Comparison of ENCODE assay signal across 10 mouse cellular contexts in the genomic region with DNA sequence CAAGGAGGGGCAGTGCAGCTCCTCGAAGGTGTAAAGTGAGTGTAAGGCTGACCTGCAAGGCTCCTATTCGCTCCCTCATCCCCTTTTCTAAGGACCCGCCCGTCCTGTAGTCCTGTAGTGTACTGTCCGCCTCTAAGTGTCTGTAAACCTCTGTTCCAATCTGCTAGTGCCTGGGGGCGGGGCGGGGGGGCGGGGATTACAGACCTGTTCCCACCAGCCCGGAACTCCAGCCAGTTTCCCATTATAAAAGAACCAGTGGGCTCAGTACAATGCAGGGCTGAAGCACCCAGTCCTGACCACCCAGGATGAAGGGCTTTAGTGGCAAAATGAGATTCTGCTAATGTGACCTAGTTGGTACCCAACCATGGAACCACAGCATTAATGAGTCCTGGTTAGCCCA. TPM values are rescaled to one million over a fixed set of nuclear protein-coding genes. Genes with fewer than 3 reads are reported as not detected.
DNase-seq lines count a peak whose midpoint lies in the region; ATAC-seq and TF ChIP-seq lines count a peak whose summit lies in the region.
"Had no signal": no experiment of that assay in that cellular context is flagged by ENCODE, and none has a peak within 500 bp of the region (broad histone marks: within the 10 kb centered on the region; RNA-seq: fewer than 3 reads in every experiment).

No protein-coding gene starts in this region.

- TF ChIP-seq CTCF in kidney, adult 2 months (conservative IDR thresholded peaks at IDR 0.05; ENCODE audit: insufficient read depth, insufficient read length, low read depth, low read length), result no peak
- TF ChIP-seq CTCF in cortical plate, adult 2 months (IDR thresholded peaks at IDR 0.05; ENCODE audit: extremely low read depth, insufficient read depth, low read length), result no peak

- DNase-seq in kidney, adult 2 months, result peak; percentile 27
- DNase-seq in kidney, adult 9 months, result no peak
- no peak for DNase-seq in hindbrain, embryonic 14.5 days (ENCODE audit: low spot score)
- DNase-seq in gastrocnemius, postnatal 25 days, result no peak
- no peak for DNase-seq in ovary, postnatal 14 days (ENCODE audit: low spot score)
- no peak for DNase-seq in layer of hippocampus, postnatal 36 days

- no peak overlapping the region for H3K4me2 ChIP-seq in hindbrain, embryonic 14.5 days (replicated peaks)
- no peak overlapping the region for H3K4me2 ChIP-seq in midbrain, embryonic 15.5 days

- ATAC-seq in hindbrain, embryonic 14.5 days (ENCODE audit: low FRiP score), result peak; percentile 55; the same call in 1 of the 2 replicates
- ATAC-seq in midbrain, embryonic 15.5 days (replicated peaks), result peak; percentile 33; the same call in 1 of the 2 replicates

- WGBS in kidney, adult 2 months, result 19% methylated on average over 9 of the region's 9 CpGs
- 33% methylated on average over 9 of the region's 9 CpGs for WGBS in hindbrain, embryonic 14.5 days
- 29% methylated on average over 9 of the region's 9 CpGs for WGBS in midbrain, embryonic 15.5 days

- no peaks in the 10 kb centered on the region; the same call in 1 of the 2 replicates for H3K36me3 ChIP-seq in kidney, adult 2 months (ENCODE audit: control insufficient read depth, insufficient read depth, low read length)
- peaks cover 6% of the 10 kb centered on the region for H3K36me3 ChIP-seq in hindbrain, embryonic 14.5 days (replicated peaks; ENCODE audit: control insufficient read depth, insufficient read depth)
- no peaks in the 10 kb centered on the region for H3K36me3 ChIP-seq in midbrain, embryonic 15.5 days (replicated peaks)

- no peaks in the 10 kb centered on the region for H3K27me3 ChIP-seq in kidney, adult 2 months (replicated peaks; ENCODE audit: control insufficient read depth, insufficient read depth, low read length)
- H3K27me3 ChIP-seq in hindbrain, embryonic 14.5 days (ENCODE audit: control insufficient read depth, insufficient read depth, low read length), result no peaks in the 10 kb centered on the region
- no peaks in the 10 kb centered on the region for H3K27me3 ChIP-seq in midbrain, embryonic 15.5 days (replicated peaks)

- H3K4me3 ChIP-seq in kidney, adult 2 months (ENCODE audit: insufficient read depth, low read depth, low read length), result no peak overlapping the region
- H3K4me3 ChIP-seq in cortical plate, adult 2 months (ENCODE audit: insufficient read depth, low read length), result no peak overlapping the region
- H3K4me3 ChIP-seq in hindbrain, embryonic 14.5 days (replicated peaks; ENCODE audit: low read length), result no peak overlapping the region
- no peak overlapping the region for H3K4me3 ChIP-seq in midbrain, embryonic 15.5 days

- H3K27ac ChIP-seq in kidney, adult 2 months (ENCODE audit: insufficient read depth, low read depth, low read length), result peak overlapping the region; percentile 39
- H3K27ac ChIP-seq in cortical plate, adult 2 months (ENCODE audit: insufficient read depth, low read length), result peak overlapping the region; percentile 24; the same call in 1 of the 2 replicates
- H3K27ac ChIP-seq in hindbrain, embryonic 14.5 days, result 0 out of 2 replicates have a peak overlapping the region, but pooled peaks have one; percentile 48
- H3K27ac ChIP-seq in midbrain, embryonic 15.5 days, result peak overlapping the region; percentile 43; the same call in 1 of the 2 replicates

- H3K9me3 ChIP-seq in hindbrain, embryonic 14.5 days (ENCODE audit: control insufficient read depth, low read length), result no peaks in the 10 kb centered on the region
- no peaks in the 10 kb centered on the region for H3K9me3 ChIP-seq in midbrain, embryonic 15.5 days

- peaks cover 3% of the 10 kb centered on the region; the same call in 1 of the 2 replicates for H3K4me1 ChIP-seq in kidney, adult 2 months (ENCODE audit: control insufficient read depth, insufficient read depth, low read length)
- no peaks in the 10 kb centered on the region for H3K4me1 ChIP-seq in cortical plate, adult 2 months (ENCODE audit: control insufficient read depth, insufficient read depth, low read length)
- peaks cover 4% of the 10 kb centered on the region for H3K4me1 ChIP-seq in hindbrain, embryonic 14.5 days (replicated peaks; ENCODE audit: control insufficient read depth, insufficient read depth, low read length)
- peaks cover 4% of the 10 kb centered on the region for H3K4me1 ChIP-seq in midbrain, embryonic 15.5 days

- TF ChIP-seq POLR2A in kidney, adult 2 months (IDR thresholded peaks at IDR 0.05; ENCODE audit: low read depth, low read length), result no peak
- no peak for TF ChIP-seq POLR2A in cortical plate, adult 2 months (IDR thresholded peaks at IDR 0.05; ENCODE audit: extremely low read depth, insufficient read depth, low read length)

- H3K9ac ChIP-seq in hindbrain, embryonic 14.5 days, result no peak overlapping the region
- H3K9ac ChIP-seq in midbrain, embryonic 15.5 days, result no peak overlapping the region

RNA-seq across cellular contexts. Expression of a gene that starts 6.4 kb away (rescaled TPM):
- polyA plus RNA-seq in kidney, adult 2 months (2012; rRNA removed), result 54.5 and 57.1 TPM in 2 replicates
- polyA plus RNA-seq in cortical plate, adult 2 months (2012; rRNA removed), result 33.7 and 34.5 TPM in 2 replicates
- polyA plus RNA-seq in hindbrain, embryonic 14.5 days (2014; fragmentation: Nextera tagmentation; extraction: Ambion mirVana), result 38.2 and 40.4 TPM in 2 replicates
- polyA plus RNA-seq in midbrain, embryonic 15.5 days (2015; fragmentation: Nextera tagmentation; extraction: Ambion mirVana), result 33.5 and 36.7 TPM in 2 replicates
- 1 to 10 TPM; 7.1 to 10.0 TPM for total RNA-seq in gastrocnemius, postnatal 25 days (2021)
- 10 to 100 TPM; 20.6 to 23.0 TPM for total RNA-seq in layer of hippocampus, postnatal 36 days (2021)

RNA-seq across cellular contexts. Expression of a gene that starts 12.5 kb away (rescaled TPM):
- not detected in 2 replicates for polyA plus RNA-seq in kidney, adult 2 months (2012; rRNA removed)
- not detected in 2 replicates for polyA plus RNA-seq in cortical plate, adult 2 months (2012; rRNA removed)
- not detected in 2 replicates for polyA plus RNA-seq in hindbrain, embryonic 14.5 days (2014; fragmentation: Nextera tagmentation; extraction: Ambion mirVana)
- polyA plus RNA-seq in midbrain, embryonic 15.5 days (2015; fragmentation: Nextera tagmentation; extraction: Ambion mirVana), result not detected in 2 replicates
- not detected for total RNA-seq in gastrocnemius, postnatal 25 days (2021)
- total RNA-seq in layer of hippocampus, postnatal 36 days (2021), result not detected
- total RNA-seq: common myeloid progenitor, adult 5-6 weeks; MEL had no signal

RNA-seq across cellular contexts. Expression of a gene that starts 27.0 kb away (rescaled TPM):
- polyA plus RNA-seq in kidney, adult 2 months (2012; rRNA removed), result 65.8 and 66.0 TPM in 2 replicates
- 12.6 and 13.5 TPM in 2 replicates for polyA plus RNA-seq in cortical plate, adult 2 months (2012; rRNA removed)
- polyA plus RNA-seq in hindbrain, embryonic 14.5 days (2014; fragmentation: Nextera tagmentation; extraction: Ambion mirVana), result 13.0 and 13.4 TPM in 2 replicates
- 11.7 and 11.9 TPM in 2 replicates for polyA plus RNA-seq in midbrain, embryonic 15.5 days (2015; fragmentation: Nextera tagmentation; extraction: Ambion mirVana)
- total RNA-seq in gastrocnemius, postnatal 25 days (2021), result 1 to 10 TPM; 5.0 to 6.3 TPM
- 1 to 10 TPM; 8.9 to 9.2 TPM for total RNA-seq in layer of hippocampus, postnatal 36 days (2021)
